Mouse (Mus musculus) liver, adult 2 months (tissue): Measurements from ENCODE around the gene Cd300lg. TPM values are rescaled to one million over a fixed set of nuclear protein-coding genes. Genes with fewer than 3 reads are reported as not detected.

Experiments used
- DNase-seq: peaks from one replicate; pipeline ENCODE4 v3.0.0-alpha.2; 2011; ENCODE audit warnings: low read depth, low spot score; ENCODE audit errors: extremely low read depth
- H3K27ac ChIP-seq: fragments of 200-500 bp; replicated peaks from 2 replicates; pipeline ENCODE4 v1.5.1; 2012; ENCODE audit warnings: low read depth, mild to moderate bottlenecking, control low read depth, inconsistent platforms, low read length; ENCODE audit not compliant: insufficient read depth
- H3K27me3 ChIP-seq: fragments of 200-500 bp; 2 replicates; pipeline ENCODE4 v1.6.1; 2012; ENCODE audit warnings: mild to moderate bottlenecking, moderate library complexity, low read length, inconsistent platforms; ENCODE audit not compliant: control insufficient read depth, insufficient read depth
- H3K36me3 ChIP-seq: fragments of 200-500 bp; 2 replicates; pipeline ENCODE4 v1.6.1; 2012; ENCODE audit warnings: low read length, inconsistent platforms; ENCODE audit not compliant: control insufficient read depth, insufficient read depth
- H3K4me1 ChIP-seq: fragments of 200-500 bp; 2 replicates; pipeline ENCODE4 v1.6.1; 2011; ENCODE audit warnings: low read length; ENCODE audit not compliant: control insufficient read depth, insufficient read depth
- H3K4me3 ChIP-seq: fragments of 200-500 bp; 2 replicates; pipeline ENCODE4 v1.5.1; 2011; ENCODE audit warnings: low read depth, mild to moderate bottlenecking, control low read depth, low read length, moderate library complexity; ENCODE audit not compliant: insufficient read depth
- H3K79me2 ChIP-seq: fragments of 200-500 bp; 2 replicates; pipeline ENCODE4 v1.6.1; 2012; ENCODE audit warnings: inconsistent platforms, mild to moderate bottlenecking, low read length, moderate library complexity; ENCODE audit not compliant: control insufficient read depth, insufficient read depth
- H3K9ac ChIP-seq: fragments of 200-500 bp; 2 replicates; pipeline ENCODE4 v1.6.1; 2012; ENCODE audit warnings: low read depth, mild to moderate bottlenecking, control low read depth, inconsistent platforms, low read length
- CTCF ChIP-seq: fragments of 200-500 bp; IDR thresholded peaks from 2 replicates; pipeline ENCODE4 v1.5.1; 2011; ENCODE audit warnings: low read depth, low read length, control low read depth
- POLR2A ChIP-seq: fragments of 200-500 bp; IDR thresholded peaks from 2 replicates; pipeline ENCODE4 v1.6.1; 2011; ENCODE audit warnings: low read length, control low read depth; ENCODE audit not compliant: insufficient read depth; ENCODE audit errors: extremely low read depth
- WGBS: fragments of 180-500 bp; shearing (Covaris S2); methylation state at CpG from one replicate; pipeline ENCODE4 v1.1.7; 2018; 5-methylcytosine and 5-hydroxymethylcytosine counted together
- polyA plus RNA-seq: library from polyadenylated mRNA; depleted of rRNA; stranded (reverse); fragments of >200 nt; gene quantifications from 2 replicates; pipeline ENCODE4 v1.2.3, GENCODE M21; 2012; rRNA removed
- total RNA-seq: library from RNA; depleted of rRNA; stranded (reverse); fragments of >200 nt; gene quantifications from 2 replicates; pipeline ENCODE4 v1.2.3, GENCODE M21; 2014; rRNA removed

The Cd300lg gene
- total and polyA plus RNA-seq, 2 experiments, result 8.4 to 13.3 TPM

DNA sequence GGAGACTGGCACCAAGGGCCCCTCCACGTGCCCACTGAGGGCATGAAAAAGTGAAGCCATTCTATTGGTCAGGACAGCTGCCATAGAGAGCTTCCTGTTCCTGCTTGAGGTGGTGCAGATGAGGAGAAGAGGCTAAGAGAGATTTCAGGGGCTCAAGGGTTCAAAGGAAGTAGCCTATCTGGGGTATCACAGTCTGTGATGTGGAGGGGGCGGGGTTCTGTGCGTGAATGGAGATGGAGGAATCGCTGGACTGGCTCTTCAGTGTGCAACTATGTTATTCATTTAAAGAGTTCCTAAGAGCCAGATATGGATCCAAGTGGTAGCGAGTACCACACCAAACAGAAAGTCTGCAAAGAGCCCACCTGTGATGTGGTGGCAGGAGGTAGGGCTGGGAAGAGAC, 55.1 kb downstream of the Cd300lg start:
- 0 out of 2 replicates have a peak, but pooled peaks cover 3% of the 10 kb centered on the region for H3K4me1 ChIP-seq
- H3K27ac ChIP-seq, result no peak overlapping the region
- DNase-seq, result no peak
- no peak overlapping the region for H3K4me3 ChIP-seq
- H3K79me2 ChIP-seq, result no peaks in the 10 kb centered on the region
- WGBS, result 77% methylated on average over 5 of the region's 5 CpGs
- no peak for TF ChIP-seq CTCF
- no peak for TF ChIP-seq POLR2A
- H3K9ac ChIP-seq, result no peak overlapping the region
- H3K27me3 ChIP-seq, result no peaks in the 10 kb centered on the region
- H3K36me3 ChIP-seq, result no peaks in the 10 kb centered on the region

DNA sequence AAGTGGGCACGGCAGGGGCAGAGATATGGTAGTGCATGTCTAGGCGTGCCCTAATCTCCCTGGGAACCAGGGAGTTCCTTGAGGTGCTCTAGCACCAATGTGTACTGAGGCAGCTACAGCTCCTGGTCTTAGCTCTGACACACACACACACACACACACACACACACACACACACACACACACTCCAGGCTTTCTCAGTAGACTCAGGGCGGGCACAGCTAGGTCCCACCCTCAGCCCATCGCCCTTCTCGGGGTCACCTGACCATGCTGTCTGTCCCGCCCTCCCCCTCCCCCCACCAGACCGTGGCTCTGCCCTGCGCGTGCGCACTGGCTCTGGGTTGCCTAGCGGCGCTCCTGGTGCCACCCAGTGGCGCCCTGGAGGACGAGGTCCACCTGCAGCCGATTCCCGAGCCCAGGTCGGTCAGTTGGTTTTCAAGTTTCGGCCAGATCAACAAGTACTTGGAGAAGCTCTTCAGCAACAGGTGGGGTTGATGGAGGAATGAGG, 55.6 kb downstream of the Cd300lg start:
- Histone ChIP-seq H3K4me1 (0 out of 2 replicates have a peak, but pooled peaks cover 3% of the 10 kb centered on the region), H3K9ac (no peak overlapping the region), H3K4me3 (no peak overlapping the region), H3K27ac (no peak overlapping the region), H3K27me3 (no peaks in the 10 kb centered on the region), H3K79me2 (no peaks in the 10 kb centered on the region), H3K36me3 (no peaks in the 10 kb centered on the region)
- TF ChIP-seq POLR2A, result no peak
- peak; percentile 70 for TF ChIP-seq CTCF
- WGBS, result 2% methylated on average over 18 of the region's 18 CpGs
- DNase-seq, result peak; percentile 64

DNA sequence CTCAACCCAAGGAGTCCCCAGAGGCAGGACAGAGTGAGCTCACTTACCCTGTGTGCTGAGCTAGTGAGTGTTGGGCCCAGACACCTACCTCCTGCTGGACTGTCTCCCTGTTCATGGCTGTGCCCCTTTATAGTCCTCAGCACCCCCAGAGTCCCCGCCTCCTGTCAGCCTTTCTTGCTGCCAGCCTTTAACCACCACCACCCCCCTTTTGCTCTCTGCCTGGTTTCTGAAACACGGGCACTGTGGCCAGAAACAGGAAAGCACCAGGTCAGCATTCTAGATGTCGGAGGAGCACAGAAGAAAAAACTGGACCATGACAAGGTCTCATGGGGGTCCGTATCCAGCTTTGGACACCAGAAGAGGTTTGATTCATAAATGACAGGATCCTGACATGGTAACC, 59.9 kb downstream of the Cd300lg start, which contains the start of gene Ppy:
Ppy (minus strand) TSS at position 101 of the 400 bp plus-strand sequence.
- no peak for DNase-seq
- Histone ChIP-seq H3K27me3 (peaks cover 1% of the 10 kb centered on the region; the same call in 1 of the 2 replicates), H3K27ac (no peak within 1 kb of the TSS), H3K4me3 (no peak within 1 kb of the TSS), H3K79me2 (no peaks in the 10 kb centered on the region), H3K36me3 (no peaks in the 10 kb centered on the region), H3K9ac (no peak within 1 kb of the TSS), H3K4me1 (0 out of 2 replicates have a peak, but pooled peaks cover 3% of the 10 kb centered on the region)
- TF ChIP-seq POLR2A (no peak), CTCF (no peak)
- 84% methylated on average over 4 of the region's 4 CpGs for WGBS

DNA sequence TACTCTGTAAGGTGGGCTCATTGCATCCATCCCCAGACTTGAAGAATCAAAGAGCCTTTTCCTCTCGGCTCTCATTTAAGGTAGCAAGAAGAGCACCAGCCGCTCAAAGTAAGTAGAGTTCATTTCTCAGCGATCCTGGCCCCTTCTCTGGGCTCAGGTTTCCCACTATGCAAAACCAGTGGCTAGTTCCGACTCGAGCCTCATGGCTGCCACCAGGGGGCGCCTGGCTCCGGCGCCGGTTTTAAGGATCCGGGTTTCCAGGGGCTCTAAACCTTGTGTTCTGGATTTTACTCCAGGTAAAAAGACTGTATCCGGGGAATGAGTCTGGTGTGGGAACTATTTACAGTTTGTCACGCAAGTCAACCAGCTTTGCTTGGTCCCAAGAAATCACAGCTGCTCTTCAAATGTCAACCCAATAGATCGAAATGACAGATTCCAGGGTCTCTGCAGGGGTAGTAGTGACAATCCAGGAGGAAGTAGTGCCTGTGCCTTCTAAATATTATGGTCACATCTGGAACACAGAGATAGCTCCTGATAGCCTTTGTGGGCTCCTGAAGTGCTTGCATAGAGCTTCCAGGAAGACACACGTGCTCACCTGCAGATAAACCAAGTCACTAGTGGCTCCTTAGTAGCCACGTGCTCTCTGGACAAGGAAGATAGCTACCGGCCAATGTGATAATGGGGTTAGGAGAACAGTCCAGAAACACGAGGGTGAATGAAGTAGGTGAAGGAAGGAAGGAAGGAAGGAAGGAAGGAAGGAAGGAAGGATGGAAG, 61.4 kb downstream of the Cd300lg start:
- no peak overlapping the region for H3K9ac ChIP-seq
- H3K79me2 ChIP-seq, result no peaks in the 10 kb centered on the region
- no peak overlapping the region for H3K27ac ChIP-seq
- peak; percentile 18 for DNase-seq
- no peak overlapping the region for H3K4me3 ChIP-seq
- peak; percentile 83 for TF ChIP-seq CTCF
- no peak for TF ChIP-seq POLR2A
- H3K27me3 ChIP-seq, result peaks cover 3% of the 10 kb centered on the region; the same call in 1 of the 2 replicates
- WGBS, result 18% methylated on average over 17 of the region's 17 CpGs
- H3K36me3 ChIP-seq, result no peaks in the 10 kb centered on the region
- H3K4me1 ChIP-seq, result no peaks in the 10 kb centered on the region

Other genes starting within 250 kb of the Cd300lg start
- 0.07 TPM in 1 of 2 replicates, not detected in the other for gene Meox1, start 147.1 kb upstream of the Cd300lg start, total RNA-seq
- 0.05 TPM in 1 of 2 replicates, not detected in the other for gene Meox1, start 147.1 kb upstream of the Cd300lg start, polyA plus RNA-seq
- gene Sost, start 74.5 kb upstream of the Cd300lg start, total RNA-seq, result not detected in 2 replicates
- 0.04 and 0.10 TPM in 2 replicates for gene Sost, start 74.5 kb upstream of the Cd300lg start, polyA plus RNA-seq
- not detected in 2 replicates for gene Cfap97d1, start 57.2 kb upstream of the Cd300lg start, total RNA-seq
- not detected in 2 replicates for gene Cfap97d1, start 57.2 kb upstream of the Cd300lg start, polyA plus RNA-seq
- gene Dusp3, start 54.5 kb upstream of the Cd300lg start, total RNA-seq, result 15.8 and 21.7 TPM in 2 replicates
- 38.7 and 40.0 TPM in 2 replicates for gene Dusp3, start 54.5 kb upstream of the Cd300lg start, polyA plus RNA-seq
- 0.07 and 0.28 TPM in 2 replicates for gene Mpp3, start 13.0 kb upstream of the Cd300lg start, total RNA-seq
- 0.06 and 0.19 TPM in 2 replicates for gene Mpp3, start 13.0 kb upstream of the Cd300lg start, polyA plus RNA-seq
- gene Mpp2, start 47.0 kb downstream of the Cd300lg start, total RNA-seq, result under 0.01 and 0.20 TPM in 2 replicates
- gene Mpp2, start 47.0 kb downstream of the Cd300lg start, polyA plus RNA-seq, result 0.20 and 0.22 TPM in 2 replicates
- gene Ppy, start 59.8 kb downstream of the Cd300lg start, total RNA-seq, result not detected in 2 replicates
- gene Ppy, start 59.8 kb downstream of the Cd300lg start, polyA plus RNA-seq, result not detected in 2 replicates
- gene Pyy, start 66.3 kb downstream of the Cd300lg start, total RNA-seq, result not detected in 2 replicates
- 0.35 TPM in 1 of 2 replicates, not detected in the other for gene Pyy, start 66.3 kb downstream of the Cd300lg start, polyA plus RNA-seq
- gene Nags, start 104.0 kb downstream of the Cd300lg start, total RNA-seq, result 58.6 and 81.5 TPM in 2 replicates
- gene Nags, start 104.0 kb downstream of the Cd300lg start, polyA plus RNA-seq, result 135 and 155 TPM in 2 replicates
- gene Tmem101, start 114.9 kb downstream of the Cd300lg start, total RNA-seq, result 4.2 and 7.7 TPM in 2 replicates
- gene Tmem101, start 114.9 kb downstream of the Cd300lg start, polyA plus RNA-seq, result 9.2 and 13.5 TPM in 2 replicates
- 11.4 and 14.1 TPM in 2 replicates for gene Lsm12, start 143.8 kb downstream of the Cd300lg start, total RNA-seq
- 24.3 and 24.5 TPM in 2 replicates for gene Lsm12, start 143.8 kb downstream of the Cd300lg start, polyA plus RNA-seq
- 2.8 and 3.6 TPM in 2 replicates for gene G6pc3, start 148.1 kb downstream of the Cd300lg start, total RNA-seq
- 17.1 and 25.9 TPM in 2 replicates for gene G6pc3, start 148.1 kb downstream of the Cd300lg start, polyA plus RNA-seq
- 15.9 and 25.0 TPM in 2 replicates for gene Hdac5, start 188.7 kb downstream of the Cd300lg start, total RNA-seq
- gene Hdac5, start 188.7 kb downstream of the Cd300lg start, polyA plus RNA-seq, result 38.2 and 60.5 TPM in 2 replicates
- gene BC030867, start 207.4 kb downstream of the Cd300lg start, total RNA-seq, result 0.27 TPM in 1 of 2 replicates, not detected in the other
- gene BC030867, start 207.4 kb downstream of the Cd300lg start, polyA plus RNA-seq, result 0.20 and 0.38 TPM in 2 replicates
- gene Asb16, start 227.2 kb downstream of the Cd300lg start, total RNA-seq, result 0.09 TPM in 1 of 2 replicates, not detected in the other
- 0.16 and 0.20 TPM in 2 replicates for gene Asb16, start 227.2 kb downstream of the Cd300lg start, polyA plus RNA-seq
- gene Tmub2, start 243.4 kb downstream of the Cd300lg start, total RNA-seq, result 18.1 and 19.0 TPM in 2 replicates
- 33.5 and 34.2 TPM in 2 replicates for gene Tmub2, start 243.4 kb downstream of the Cd300lg start, polyA plus RNA-seq